Mouse (Mus musculus) kidney, embryonic 16.5 days (tissue): Measurements from ENCODE around the gene Ola1. TPM values are rescaled to one million over a fixed set of nuclear protein-coding genes. Genes with fewer than 3 reads are reported as not detected.

Experiments used
- ATAC-seq: fragments of 200-750 bp; cut with Nextera tagmentation; 2 replicates; pipeline ENCODE4 v1.8.0; 2017; ENCODE audit warnings: moderate TSS enrichment; ENCODE audit not compliant: low FRiP score, low TSS enrichment
- H3K27ac ChIP-seq: fragments of 300-500 bp; sonication (generic); 2 replicates; pipeline ENCODE4 v1.5.1; 2014; ENCODE audit warnings: low read length
- H3K27me3 ChIP-seq: fragments of 300-500 bp; sonication (generic); 2 replicates; pipeline ENCODE4 v1.6.1; 2014; ENCODE audit warnings: low read length, control low read depth, mixed read lengths; ENCODE audit not compliant: insufficient read depth
- H3K36me3 ChIP-seq: fragments of 300-500 bp; sonication (generic); 2 replicates; pipeline ENCODE4 v1.6.1; 2014; ENCODE audit warnings: low read length, control low read depth, mixed read lengths; ENCODE audit not compliant: insufficient read depth
- H3K4me1 ChIP-seq: fragments of 300-500 bp; sonication (generic); 2 replicates; pipeline ENCODE4 v1.6.1; 2014; ENCODE audit warnings: low read length, control low read depth, mixed read lengths; ENCODE audit not compliant: insufficient read depth
- H3K4me2 ChIP-seq: fragments of 300-500 bp; sonication (generic); replicated peaks from 2 replicates; pipeline ENCODE4 v1.6.1; 2014; ENCODE audit warnings: low read depth, low read length
- H3K4me3 ChIP-seq: fragments of 300-500 bp; sonication (generic); 2 replicates; pipeline ENCODE4 v1.5.1; 2014; ENCODE audit warnings: mild to moderate bottlenecking, low read length
- H3K9ac ChIP-seq: fragments of 300-500 bp; sonication (generic); replicated peaks from 2 replicates; pipeline ENCODE4 v1.6.1; 2014; ENCODE audit warnings: low read length
- H3K9me3 ChIP-seq: fragments of 300-500 bp; sonication (generic); 2 replicates; pipeline ENCODE4 v1.6.1; 2016; ENCODE audit warnings: low read length, control low read depth
- WGBS: fragments of 180-500 bp; shearing (Covaris S2); extraction: QIAGEN DNeasy Blood & Tissue Kit; methylation state at CpG from one replicate; pipeline ENCODE4 v1.1.7; 2014; 5-methylcytosine and 5-hydroxymethylcytosine counted together
- polyA plus RNA-seq: library from polyadenylated mRNA; unstranded; fragments of >200 nt; fragmentation: Nextera tagmentation; extraction: Ambion mirVana; gene quantifications from 2 replicates; pipeline ENCODE4 v1.2.1, GENCODE M21; 2015

Gene Ola1
- polyA plus RNA-seq, 1 experiment from 2014 or later = 79.4 TPM

GRCm38 (mm10) chr2:73107089-73107488 is 111.6 kb downstream of the Ola1 start:
- no peak overlapping the region for H3K4me3 ChIP-seq
- H3K27ac ChIP-seq = no peak overlapping the region
- H3K9me3 ChIP-seq = no peaks in the 10 kb centered on the region
- 83% methylated on average over 5 of the region's 5 CpGs for WGBS
- no peak overlapping the region for H3K9ac ChIP-seq
- no peaks in the 10 kb centered on the region for H3K36me3 ChIP-seq
- ATAC-seq = no peak
- no peak overlapping the region for H3K4me2 ChIP-seq
- no peaks in the 10 kb centered on the region for H3K4me1 ChIP-seq
- H3K27me3 ChIP-seq = no peaks in the 10 kb centered on the region

- Histone ChIP-seq H3K36me3 (0 out of 2 replicates have a peak, but pooled peaks cover 3% of the 10 kb centered on the region), H3K4me2 (no peak overlapping the region), H3K27ac (no peak overlapping the region), H3K9me3 (no peaks in the 10 kb centered on the region), H3K4me3 (no peak overlapping the region), H3K9ac (no peak overlapping the region), H3K27me3 (no peaks in the 10 kb centered on the region), H3K4me1 (no peaks in the 10 kb centered on the region)
- no peak for ATAC-seq
- WGBS = 75% methylated on average over 3 of the region's 3 CpGs
Observed at GRCm38 (mm10) chr2:73096491-73096890, 122.2 kb downstream of the Ola1 start.

GRCm38 (mm10) chr2:73095300-73095699 is 123.4 kb downstream of the Ola1 start:
- Histone ChIP-seq H3K36me3 (0 out of 2 replicates have a peak, but pooled peaks cover 3% of the 10 kb centered on the region), H3K4me2 (no peak overlapping the region), H3K27ac (no peak overlapping the region), H3K4me3 (no peak overlapping the region), H3K27me3 (no peaks in the 10 kb centered on the region), H3K9ac (no peak overlapping the region), H3K9me3 (no peaks in the 10 kb centered on the region), H3K4me1 (no peaks in the 10 kb centered on the region)
- WGBS = 79% methylated on average over 2 of the region's 2 CpGs
- ATAC-seq = no peak

GRCm38 (mm10) chr2:73093032-73093431 is 125.7 kb downstream of the Ola1 start:
- Histone ChIP-seq H3K4me3 (no peak overlapping the region), H3K9me3 (no peaks in the 10 kb centered on the region), H3K9ac (no peak overlapping the region), H3K36me3 (0 out of 2 replicates have a peak, but pooled peaks cover 3% of the 10 kb centered on the region), H3K4me2 (no peak overlapping the region), H3K4me1 (no peaks in the 10 kb centered on the region), H3K27ac (no peak overlapping the region), H3K27me3 (no peaks in the 10 kb centered on the region)
- no peak for ATAC-seq
- 83% methylated on average over 6 of the region's 6 CpGs for WGBS

GRCm38 (mm10) chr2:73091302-73091701 is 127.4 kb downstream of the Ola1 start:
- WGBS = 80% methylated on average over 8 of the region's 8 CpGs
- Histone ChIP-seq H3K4me2 (no peak overlapping the region), H3K27me3 (no peaks in the 10 kb centered on the region), H3K4me1 (no peaks in the 10 kb centered on the region), H3K36me3 (0 out of 2 replicates have a peak, but pooled peaks cover 3% of the 10 kb centered on the region), H3K27ac (no peak overlapping the region), H3K9me3 (no peaks in the 10 kb centered on the region), H3K9ac (no peak overlapping the region), H3K4me3 (no peak overlapping the region)
- no peak for ATAC-seq

- Histone ChIP-seq H3K36me3 (0 out of 2 replicates have a peak, but pooled peaks cover 3% of the 10 kb centered on the region), H3K9me3 (no peaks in the 10 kb centered on the region), H3K27ac (no peak overlapping the region), H3K27me3 (no peaks in the 10 kb centered on the region), H3K4me1 (peaks cover 7% of the 10 kb centered on the region), H3K4me2 (no peak overlapping the region), H3K4me3 (no peak overlapping the region), H3K9ac (no peak overlapping the region)
- 58% methylated on average over 3 of the region's 3 CpGs for WGBS
- ATAC-seq = no peak
Observed at GRCm38 (mm10) chr2:73087641-73088040, 131.1 kb downstream of the Ola1 start.

GRCm38 (mm10) chr2:73085669-73086304 is 132.9 kb downstream of the Ola1 start:
- H3K36me3 ChIP-seq = no peaks in the 10 kb centered on the region
- 32% methylated on average over 8 of the region's 8 CpGs for WGBS
- H3K4me3 ChIP-seq = no peak overlapping the region
- no peak overlapping the region for H3K9ac ChIP-seq
- peaks cover 10% of the 10 kb centered on the region for H3K4me1 ChIP-seq
- no peak overlapping the region for H3K4me2 ChIP-seq
- ATAC-seq = peak; percentile 46; the same call in 1 of the 2 replicates
- H3K27me3 ChIP-seq = no peaks in the 10 kb centered on the region
- no peak overlapping the region for H3K27ac ChIP-seq
- no peaks in the 10 kb centered on the region for H3K9me3 ChIP-seq

GRCm38 (mm10) chr2:73082476-73082875 is 136.2 kb downstream of the Ola1 start:
- Histone ChIP-seq H3K36me3 (no peaks in the 10 kb centered on the region), H3K27ac (no peak overlapping the region), H3K27me3 (no peaks in the 10 kb centered on the region), H3K9me3 (no peaks in the 10 kb centered on the region), H3K4me2 (no peak overlapping the region), H3K4me3 (no peak overlapping the region), H3K4me1 (peaks cover 10% of the 10 kb centered on the region), H3K9ac (no peak overlapping the region)
- no peak for ATAC-seq
- 86% methylated on average over 10 of the region's 10 CpGs for WGBS

GRCm38 (mm10) chr2:73081861-73082260 is 136.9 kb downstream of the Ola1 start:
- no peak overlapping the region for H3K27ac ChIP-seq

GRCm38 (mm10) chr2:73080084-73080483 is 138.6 kb downstream of the Ola1 start:
- no CpG with 5 or more reads among the region's 2 CpGs for WGBS
- no peak overlapping the region for H3K4me3 ChIP-seq
- no peak for ATAC-seq

More at GRCm38 (mm10) chr2:73081861-73082260, 136.9 kb downstream of the Ola1 start:
- Histone ChIP-seq H3K36me3 (no peaks in the 10 kb centered on the region), H3K9ac (no peak overlapping the region), H3K4me2 (no peak overlapping the region), H3K4me1 (peaks cover 10% of the 10 kb centered on the region), H3K9me3 (no peaks in the 10 kb centered on the region), H3K27me3 (no peaks in the 10 kb centered on the region), H3K4me3 (no peak overlapping the region)
- WGBS = 75% methylated on average over 2 of the region's 2 CpGs
- peak; percentile 12; the same call in 1 of the 2 replicates for ATAC-seq

More at GRCm38 (mm10) chr2:73080084-73080483, 138.6 kb downstream of the Ola1 start:
- H3K27me3 ChIP-seq = no peaks in the 10 kb centered on the region
- H3K4me1 ChIP-seq = peaks cover 3% of the 10 kb centered on the region; the same call in 1 of the 2 replicates
- H3K4me2 ChIP-seq = no peak overlapping the region
- H3K36me3 ChIP-seq = no peaks in the 10 kb centered on the region
- H3K27ac ChIP-seq = no peak overlapping the region
- no peak overlapping the region for H3K9ac ChIP-seq
- no peaks in the 10 kb centered on the region for H3K9me3 ChIP-seq
